Mouse (Mus musculus): Measurements from ENCODE around the gene Ptprg. TPM values are rescaled to one million over a fixed set of nuclear protein-coding genes. Genes with fewer than 3 reads are reported as not detected.

Gene Ptprg
- polyA plus RNA-seq, 1 experiment from 2014 or later: 20.8 TPM

- H3K4me1 ChIP-seq (ENCODE audit: control insufficient read depth, insufficient read depth, low read length): peaks cover 6% of the 10 kb centered on the region; the same call in 1 of the 2 replicates
- ATAC-seq (ENCODE audit: insufficient read depth, low FRiP score): no peak
- H3K27ac ChIP-seq (ENCODE audit: low read length): no peak overlapping the region
- H3K27me3 ChIP-seq (ENCODE audit: control insufficient read depth, insufficient read depth, low read length): no peaks in the 10 kb centered on the region
- H3K4me3 ChIP-seq (replicated peaks; ENCODE audit: low read length): no peak overlapping the region
- H3K4me2 ChIP-seq (ENCODE audit: low read depth, low read length): no peak overlapping the region
- no peak overlapping the region for H3K9ac ChIP-seq (ENCODE audit: low read length)
- 82% methylated on average over 6 of the region's 6 CpGs for WGBS
- H3K9me3 ChIP-seq (replicated peaks; ENCODE audit: control insufficient read depth, low read length): no peaks in the 10 kb centered on the region
- H3K36me3 ChIP-seq (ENCODE audit: control insufficient read depth, insufficient read depth, low read length): no peaks in the 10 kb centered on the region
Observed at GRCm38 (mm10) chr14:11620314-11620713, 67.0 kb downstream of the Ptprg start.

GRCm38 (mm10) chr14:11620962-11621568, 67.7 kb downstream of the Ptprg start:
- H3K4me1 ChIP-seq (ENCODE audit: control insufficient read depth, insufficient read depth, low read length): peaks cover 6% of the 10 kb centered on the region; the same call in 1 of the 2 replicates
- H3K9ac ChIP-seq (ENCODE audit: low read length): no peak overlapping the region
- H3K4me3 ChIP-seq (replicated peaks; ENCODE audit: low read length): no peak overlapping the region
- H3K4me2 ChIP-seq (ENCODE audit: low read depth, low read length): no peak overlapping the region
- H3K27ac ChIP-seq (ENCODE audit: low read length): no peak overlapping the region
- no peaks in the 10 kb centered on the region for H3K9me3 ChIP-seq (replicated peaks; ENCODE audit: control insufficient read depth, low read length)
- no peak for ATAC-seq (ENCODE audit: insufficient read depth, low FRiP score)
- no peaks in the 10 kb centered on the region for H3K27me3 ChIP-seq (ENCODE audit: control insufficient read depth, insufficient read depth, low read length)
- no peaks in the 10 kb centered on the region for H3K36me3 ChIP-seq (ENCODE audit: control insufficient read depth, insufficient read depth, low read length)
- WGBS: 51% methylated on average over 10 of the region's 10 CpGs

GRCm38 (mm10) chr14:11623576-11623975, 70.2 kb downstream of the Ptprg start:
- Histone ChIP-seq H3K4me3 (replicated peaks; ENCODE audit: low read length) (no peak overlapping the region), H3K27me3 (ENCODE audit: control insufficient read depth, insufficient read depth, low read length) (no peaks in the 10 kb centered on the region), H3K36me3 (ENCODE audit: control insufficient read depth, insufficient read depth, low read length) (no peaks in the 10 kb centered on the region), H3K9me3 (replicated peaks; ENCODE audit: control insufficient read depth, low read length) (no peaks in the 10 kb centered on the region), H3K27ac (ENCODE audit: low read length) (no peak overlapping the region), H3K4me1 (ENCODE audit: control insufficient read depth, insufficient read depth, low read length) (no peaks in the 10 kb centered on the region), H3K4me2 (ENCODE audit: low read depth, low read length) (no peak overlapping the region), H3K9ac (ENCODE audit: low read length) (no peak overlapping the region)
- WGBS: 73% methylated on average over 4 of the region's 4 CpGs
- ATAC-seq (ENCODE audit: insufficient read depth, low FRiP score): no peak

GRCm38 (mm10) chr14:11630736-11631135, 77.4 kb downstream of the Ptprg start:
- no peaks in the 10 kb centered on the region for H3K9me3 ChIP-seq (replicated peaks; ENCODE audit: control insufficient read depth, low read length)
- WGBS: 29% methylated on average over 2 of the region's 2 CpGs
- no peak overlapping the region for H3K4me2 ChIP-seq (ENCODE audit: low read depth, low read length)
- ATAC-seq (ENCODE audit: insufficient read depth, low FRiP score): no peak
- H3K9ac ChIP-seq (ENCODE audit: low read length): no peak overlapping the region
- no peaks in the 10 kb centered on the region for H3K36me3 ChIP-seq (ENCODE audit: control insufficient read depth, insufficient read depth, low read length)
- no peak overlapping the region for H3K4me3 ChIP-seq (replicated peaks; ENCODE audit: low read length)
- no peaks in the 10 kb centered on the region for H3K27me3 ChIP-seq (ENCODE audit: control insufficient read depth, insufficient read depth, low read length)
- no peaks in the 10 kb centered on the region for H3K4me1 ChIP-seq (ENCODE audit: control insufficient read depth, insufficient read depth, low read length)
- no peak overlapping the region for H3K27ac ChIP-seq (ENCODE audit: low read length)

GRCm38 (mm10) chr14:11631505-11631904, 78.2 kb downstream of the Ptprg start:
- WGBS: 92% methylated on average over 4 of the region's 4 CpGs
- no peak for ATAC-seq (ENCODE audit: insufficient read depth, low FRiP score)
- no peak overlapping the region for H3K4me2 ChIP-seq (ENCODE audit: low read depth, low read length)
- H3K27ac ChIP-seq (ENCODE audit: low read length): no peak overlapping the region
- H3K4me3 ChIP-seq (replicated peaks; ENCODE audit: low read length): no peak overlapping the region
- no peaks in the 10 kb centered on the region for H3K9me3 ChIP-seq (replicated peaks; ENCODE audit: control insufficient read depth, low read length)
- H3K27me3 ChIP-seq (ENCODE audit: control insufficient read depth, insufficient read depth, low read length): no peaks in the 10 kb centered on the region
- no peaks in the 10 kb centered on the region for H3K4me1 ChIP-seq (ENCODE audit: control insufficient read depth, insufficient read depth, low read length)
- H3K36me3 ChIP-seq (ENCODE audit: control insufficient read depth, insufficient read depth, low read length): no peaks in the 10 kb centered on the region
- H3K9ac ChIP-seq (ENCODE audit: low read length): no peak overlapping the region

DNA sequence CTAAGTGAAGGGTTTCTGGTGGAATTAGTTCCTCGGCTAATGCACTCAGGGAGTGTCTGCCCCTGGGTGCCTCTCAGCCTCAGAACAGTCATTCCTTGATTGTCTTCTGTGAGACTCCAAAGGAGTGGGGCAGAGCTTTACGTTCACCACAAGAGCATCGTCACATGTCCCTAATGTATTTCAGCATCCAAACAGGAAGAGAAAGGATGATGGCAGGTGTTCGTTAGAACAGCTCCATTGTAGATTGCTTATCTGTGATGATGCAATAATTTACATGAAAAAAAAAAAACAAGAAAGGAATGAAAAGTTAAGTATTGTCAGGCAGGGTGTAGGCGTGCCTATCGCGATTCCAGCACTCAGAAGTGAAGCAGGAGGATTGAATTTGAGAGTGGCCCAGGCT, 84.3 kb downstream of the Ptprg start:
- WGBS: 89% methylated on average over 7 of the region's 7 CpGs
- Histone ChIP-seq H3K4me2 (ENCODE audit: low read depth, low read length) (no peak overlapping the region), H3K36me3 (ENCODE audit: control insufficient read depth, insufficient read depth, low read length) (no peaks in the 10 kb centered on the region), H3K9me3 (replicated peaks; ENCODE audit: control insufficient read depth, low read length) (no peaks in the 10 kb centered on the region), H3K4me3 (replicated peaks; ENCODE audit: low read length) (no peak overlapping the region), H3K4me1 (ENCODE audit: control insufficient read depth, insufficient read depth, low read length) (peaks cover 6% of the 10 kb centered on the region; the same call in 1 of the 2 replicates), H3K9ac (ENCODE audit: low read length) (no peak overlapping the region), H3K27ac (ENCODE audit: low read length) (no peak overlapping the region), H3K27me3 (ENCODE audit: control insufficient read depth, insufficient read depth, low read length) (no peaks in the 10 kb centered on the region)
- no peak for ATAC-seq (ENCODE audit: insufficient read depth, low FRiP score)

GRCm38 (mm10) chr14:11639366-11639765, 86.0 kb downstream of the Ptprg start:
- WGBS: 65% methylated on average over 5 of the region's 5 CpGs
- Histone ChIP-seq H3K36me3 (ENCODE audit: control insufficient read depth, insufficient read depth, low read length) (no peaks in the 10 kb centered on the region), H3K4me2 (ENCODE audit: low read depth, low read length) (no peak overlapping the region), H3K9me3 (replicated peaks; ENCODE audit: control insufficient read depth, low read length) (no peaks in the 10 kb centered on the region), H3K4me1 (ENCODE audit: control insufficient read depth, insufficient read depth, low read length) (peaks cover 6% of the 10 kb centered on the region; the same call in 1 of the 2 replicates), H3K27ac (ENCODE audit: low read length) (no peak overlapping the region), H3K4me3 (replicated peaks; ENCODE audit: low read length) (no peak overlapping the region), H3K27me3 (ENCODE audit: control insufficient read depth, insufficient read depth, low read length) (no peaks in the 10 kb centered on the region), H3K9ac (ENCODE audit: low read length) (no peak overlapping the region)
- no peak for ATAC-seq (ENCODE audit: insufficient read depth, low FRiP score)

DNA sequence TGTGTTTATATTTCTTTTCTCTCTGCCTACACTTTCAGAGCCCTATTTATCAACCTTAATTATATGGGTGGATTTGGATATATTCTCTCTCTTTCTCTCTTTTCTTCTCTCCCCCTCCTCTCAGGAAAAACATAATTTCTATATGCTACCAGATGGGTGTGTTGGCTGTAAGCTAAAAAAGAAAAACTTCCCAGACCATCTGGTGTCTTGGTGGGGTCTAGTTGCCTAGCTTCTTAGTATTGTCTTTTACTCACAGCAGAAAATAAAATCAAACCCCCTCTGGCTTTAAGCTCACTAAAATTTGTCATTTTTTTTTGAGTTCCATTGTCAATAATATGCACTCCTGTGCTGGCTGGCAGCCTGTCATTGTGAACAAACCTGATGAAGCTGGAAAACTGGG, 87.0 kb downstream of the Ptprg start:
- ATAC-seq (ENCODE audit: insufficient read depth, low FRiP score): no peak

DNA sequence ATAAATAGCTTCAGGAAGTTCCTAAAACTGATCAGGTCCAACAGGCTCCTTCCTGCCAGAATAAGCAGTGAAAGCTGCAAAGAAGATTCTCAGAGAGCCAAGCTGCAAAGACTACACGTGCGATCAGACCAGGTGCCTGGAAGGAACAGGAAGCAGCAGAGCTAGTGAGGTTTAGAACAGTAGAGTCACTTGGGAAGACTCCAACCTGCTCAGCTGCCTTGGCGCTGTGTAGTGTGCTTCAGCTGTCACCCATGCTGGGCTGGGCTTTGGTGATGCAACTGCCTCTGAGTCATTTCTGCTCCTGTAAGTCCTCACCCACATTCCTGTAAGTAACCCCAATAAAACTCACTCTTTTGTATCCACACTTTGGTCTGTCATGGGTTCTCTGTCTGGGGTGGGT, 87.7 kb downstream of the Ptprg start:
- no peaks in the 10 kb centered on the region for H3K9me3 ChIP-seq (replicated peaks; ENCODE audit: control insufficient read depth, low read length)
- H3K4me3 ChIP-seq (replicated peaks; ENCODE audit: low read length): no peak overlapping the region
- no peak overlapping the region for H3K27ac ChIP-seq (ENCODE audit: low read length)
- H3K27me3 ChIP-seq (ENCODE audit: control insufficient read depth, insufficient read depth, low read length): no peaks in the 10 kb centered on the region
- no peak overlapping the region for H3K4me2 ChIP-seq (ENCODE audit: low read depth, low read length)
- H3K4me1 ChIP-seq (ENCODE audit: control insufficient read depth, insufficient read depth, low read length): peaks cover 6% of the 10 kb centered on the region; the same call in 1 of the 2 replicates
- ATAC-seq (ENCODE audit: insufficient read depth, low FRiP score): peak; percentile 17; the same call in 1 of the 2 replicates
- no peak overlapping the region for H3K9ac ChIP-seq (ENCODE audit: low read length)
- H3K36me3 ChIP-seq (ENCODE audit: control insufficient read depth, insufficient read depth, low read length): no peaks in the 10 kb centered on the region
- WGBS: 72% methylated on average over 3 of the region's 3 CpGs

More for the DNA sequence above, 87.0 kb downstream of the Ptprg start:
- H3K4me1 ChIP-seq (ENCODE audit: control insufficient read depth, insufficient read depth, low read length): peaks cover 6% of the 10 kb centered on the region; the same call in 1 of the 2 replicates
- H3K27ac ChIP-seq (ENCODE audit: low read length): no peak overlapping the region
- no peak overlapping the region for H3K4me2 ChIP-seq (ENCODE audit: low read depth, low read length)
- no peak overlapping the region for H3K9ac ChIP-seq (ENCODE audit: low read length)
- no peaks in the 10 kb centered on the region for H3K36me3 ChIP-seq (ENCODE audit: control insufficient read depth, insufficient read depth, low read length)
- H3K9me3 ChIP-seq (replicated peaks; ENCODE audit: control insufficient read depth, low read length): no peaks in the 10 kb centered on the region
- H3K27me3 ChIP-seq (ENCODE audit: control insufficient read depth, insufficient read depth, low read length): no peaks in the 10 kb centered on the region
- no peak overlapping the region for H3K4me3 ChIP-seq (replicated peaks; ENCODE audit: low read length)
